Mouse (Mus musculus): ENCODE measurements around the gene Lmcd1. TPM values are rescaled to one million over a fixed set of nuclear protein-coding genes. Genes with fewer than 3 reads are reported as not detected.
A peak's percentile ranks its signal among the peaks of the same experiment; 100 is the strongest.

Gene Lmcd1
- total RNA-seq, 4 experiments from 2014 or later: 6.1 to 8.3 (median 7.2) TPM

- no peak for DNase-seq (ENCODE audit: low spot score in 2 of 2)
Measured at GRCm38 (mm10) chr6:112350452-112350851, 76.9 kb downstream of the Lmcd1 start.

DNA sequence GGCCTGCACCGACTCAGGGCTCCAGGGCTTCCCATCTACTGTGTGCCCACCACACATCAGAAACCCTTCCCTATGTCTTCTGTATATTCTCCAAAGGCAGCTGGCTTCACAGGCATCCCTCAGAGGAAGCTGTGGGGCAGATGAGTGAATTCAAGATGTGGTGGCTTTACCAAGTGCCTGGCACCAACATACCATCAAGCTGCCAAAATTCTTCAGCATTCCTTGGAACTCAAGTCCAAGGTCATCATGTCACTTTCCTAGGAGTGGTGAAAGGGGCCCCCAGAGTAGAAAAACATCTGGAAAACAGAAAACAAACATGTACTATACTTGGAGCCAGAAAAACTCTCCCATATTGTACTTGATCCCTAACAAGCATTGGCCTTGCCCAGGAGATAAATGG lies 85.8 kb downstream of the Lmcd1 start:
- no peak for DNase-seq (ENCODE audit: low spot score in 2 of 2)

GRCm38 (mm10) chr6:112360676-112361075 lies 87.1 kb downstream of the Lmcd1 start:
- peak; percentile 33 to 37 for DNase-seq (ENCODE audit: low spot score in 2 of 2)

- peak; percentile 34 to 79 for DNase-seq (ENCODE audit: low spot score in 2 of 2)
Measured at GRCm38 (mm10) chr6:112362349-112362958, 88.9 kb downstream of the Lmcd1 start.

GRCm38 (mm10) chr6:112364581-112364980 lies 91.0 kb downstream of the Lmcd1 start:
- DNase-seq (ENCODE audit: low spot score in 2 of 2): no peak

- no peak for DNase-seq (ENCODE audit: low spot score in 2 of 2)
Measured at GRCm38 (mm10) chr6:112365294-112365693, 91.7 kb downstream of the Lmcd1 start.

- DNase-seq (ENCODE audit: low spot score in 2 of 2): peak in 1 of 2 experiments; percentile 25
Measured at GRCm38 (mm10) chr6:112373886-112374585, 100.5 kb downstream of the Lmcd1 start.

- DNase-seq (ENCODE audit: low spot score in 2 of 2): no peak
Measured at GRCm38 (mm10) chr6:112375661-112376392, 102.3 kb downstream of the Lmcd1 start.

GRCm38 (mm10) chr6:112379054-112379453 lies 105.5 kb downstream of the Lmcd1 start:
- no peak for DNase-seq (ENCODE audit: low spot score in 2 of 2)

Other genes with a start within 250 kb of the Lmcd1 start
- under 1 TPM in 2 of 4 experiments, not detected in 2; 0.53 to 0.63 TPM for gene Ssu2, start 114.3 kb downstream of the Lmcd1 start, total RNA-seq (2022)
- gene Cav3, start 185.7 kb downstream of the Lmcd1 start, total RNA-seq (2022): 1 to 10 TPM in 1 of 4 experiments, under 1 TPM in 3; 0.37 to 1.0 (median 0.43) TPM
- gene Oxtr, start 216.2 kb downstream of the Lmcd1 start, total RNA-seq (2022): 1 to 10 TPM; 4.9 to 7.6 (median 6.0) TPM